Mouse (Mus musculus) stomach, postnatal 0 days (tissue): ENCODE data around the gene Vangl1. TPM values are rescaled to one million over a fixed set of nuclear protein-coding genes. Genes with fewer than 3 reads are reported as not detected.
"Not testable (repeated sequence)": the region's sequence is repeated elsewhere in the genome, so short reads cannot be mapped to it uniquely, and the experiment has no call there.

Experiments used
- ATAC-seq: fragments of 200-750 bp; cut with Nextera tagmentation; 2 replicates; pipeline ENCODE4 v1.8.0; 2017; ENCODE audit not compliant: low FRiP score, low TSS enrichment
- DNase-seq: peaks from one replicate; pipeline ENCODE4 v3.0.0-alpha.2; 2016; ENCODE audit warnings: low spot score
- H3K27ac ChIP-seq: fragments of 300-500 bp; sonication (generic); replicated peaks from 2 replicates; pipeline ENCODE4 v1.5.1; 2014; ENCODE audit warnings: mild to moderate bottlenecking, control low read depth
- H3K27me3 ChIP-seq: fragments of 300-500 bp; sonication (generic); 2 replicates; pipeline ENCODE4 v1.6.1; 2014; ENCODE audit warnings: low read length; ENCODE audit not compliant: control insufficient read depth, insufficient read depth
- H3K36me3 ChIP-seq: fragments of 300-500 bp; sonication (generic); 2 replicates; pipeline ENCODE4 v1.6.1; 2014; ENCODE audit warnings: low read length, mixed read lengths; ENCODE audit not compliant: control insufficient read depth, insufficient read depth
- H3K4me1 ChIP-seq: fragments of 300-500 bp; sonication (generic); replicated peaks from 2 replicates; pipeline ENCODE4 v1.6.1; 2014; ENCODE audit warnings: antibody characterized with exemption; ENCODE audit not compliant: control insufficient read depth, insufficient read depth
- H3K4me2 ChIP-seq: fragments of 300-500 bp; sonication (generic); replicated peaks from 2 replicates; pipeline ENCODE4 v1.6.1; 2014; ENCODE audit warnings: low read depth, mild to moderate bottlenecking, control low read depth, moderate library complexity
- H3K4me3 ChIP-seq: fragments of 300-500 bp; sonication (generic); 2 replicates; pipeline ENCODE4 v1.5.1; 2014; ENCODE audit warnings: low read depth, low read length, control low read depth
- H3K9ac ChIP-seq: fragments of 300-500 bp; sonication (generic); 2 replicates; pipeline ENCODE4 v1.6.1; 2014; ENCODE audit warnings: mild to moderate bottlenecking, low read length, control low read depth, mixed read lengths
- H3K9me3 ChIP-seq: fragments of 300-500 bp; sonication (generic); 2 replicates; pipeline ENCODE4 v1.6.1; 2016; ENCODE audit warnings: low read length; ENCODE audit not compliant: control insufficient read depth
- CTCF ChIP-seq: IDR thresholded peaks from 2 replicates; pipeline ENCODE4 v1.5.1; 2016; ENCODE audit warnings: antibody characterized with exemption, low read depth, mild to moderate bottlenecking, moderate library complexity
- EP300 ChIP-seq: optimal IDR thresholded peaks from 2 replicates; pipeline ENCODE3; 2016; ENCODE audit warnings: antibody characterized with exemption
- WGBS: fragments of 180-500 bp; shearing (Covaris S2); extraction: QIAGEN DNeasy Blood & Tissue Kit; methylation state at CpG from one replicate; pipeline ENCODE4 v1.1.7; 2014; 5-methylcytosine and 5-hydroxymethylcytosine counted together
- polyA plus RNA-seq: library from polyadenylated mRNA; unstranded; fragments of >200 nt; fragmentation: Nextera tagmentation; extraction: Ambion mirVana; gene quantifications from 2 replicates; pipeline ENCODE4 v1.2.1, GENCODE M21; 2015

Gene Vangl1
- polyA plus RNA-seq, 1 experiment from 2014 or later, result 14.1 TPM

DNA sequence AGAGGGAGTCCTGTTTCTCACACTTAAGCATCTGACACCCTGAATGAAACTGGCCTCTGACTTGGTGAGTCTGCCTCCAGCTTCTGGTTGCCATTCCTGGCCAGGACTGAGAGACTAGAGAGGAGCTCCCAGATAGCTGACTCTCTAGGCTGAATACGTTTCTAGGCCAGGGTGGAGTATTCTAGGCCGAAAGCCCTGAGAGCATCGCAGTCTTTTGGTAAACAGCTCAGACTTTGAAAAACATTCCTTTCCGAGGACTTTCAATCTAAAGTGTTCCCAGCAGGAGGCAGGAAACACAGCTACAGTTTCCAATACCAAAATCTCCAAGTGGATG, 38.2 kb downstream of the Vangl1 start:
- Histone ChIP-seq H3K9me3 (no peaks in the 10 kb centered on the region), H3K9ac (no peak overlapping the region), H3K4me1 (peaks cover 17% of the 10 kb centered on the region), H3K4me3 (no peak overlapping the region), H3K36me3 (peaks cover 14% of the 10 kb centered on the region; the same call in 1 of the 2 replicates), H3K27ac (0 out of 2 replicates have a peak overlapping the region, but pooled peaks have one; percentile 18), H3K4me2 (no peak overlapping the region), H3K27me3 (no peaks in the 10 kb centered on the region)
- ATAC-seq (no peak), DNase-seq (no peak)
- WGBS, result 59% methylated on average over 4 of the region's 4 CpGs
- TF ChIP-seq EP300, result no peak
- 0 out of 2 replicates have a peak, but pooled peaks have one; percentile 9 for TF ChIP-seq CTCF

DNA sequence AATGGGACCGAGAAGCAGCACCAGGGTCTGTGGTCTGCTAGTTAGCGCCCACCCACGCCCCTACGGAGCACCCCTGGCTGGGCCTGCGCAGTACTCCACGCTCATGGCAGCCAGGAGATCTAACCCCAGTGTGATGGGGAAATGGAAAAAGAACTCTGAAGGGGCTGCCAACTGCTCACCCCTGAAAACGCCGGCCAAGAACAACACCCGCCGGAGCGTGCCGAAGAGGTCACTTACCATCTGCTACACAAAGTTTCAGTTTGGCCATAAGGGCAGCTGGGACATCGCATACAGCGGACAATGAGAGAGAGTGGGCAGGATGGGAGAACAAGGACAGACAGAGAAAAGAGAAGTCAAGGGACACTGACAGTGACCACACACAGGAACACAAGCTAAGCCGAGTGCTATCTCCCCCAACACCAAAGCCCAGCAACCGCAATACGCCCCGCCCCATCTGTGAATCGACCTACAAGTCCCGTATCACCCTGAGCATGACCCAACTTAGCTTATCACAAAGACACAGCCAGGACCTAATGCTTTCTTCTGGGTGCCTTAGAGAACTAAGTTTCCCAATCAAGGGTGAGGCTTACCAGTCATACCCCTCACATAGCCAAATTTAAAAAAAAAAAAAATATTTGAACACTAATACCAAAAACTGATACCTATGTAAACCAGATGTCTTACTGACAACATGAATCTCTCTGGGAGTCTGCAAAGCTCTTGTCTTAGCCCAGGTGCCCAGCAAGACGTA, 38.8 kb downstream of the Vangl1 start:
- no peak overlapping the region for H3K4me2 ChIP-seq
- H3K27ac ChIP-seq, result 0 out of 2 replicates have a peak overlapping the region, but pooled peaks have one; percentile 18
- peaks cover 14% of the 10 kb centered on the region; the same call in 1 of the 2 replicates for H3K36me3 ChIP-seq
- H3K4me3 ChIP-seq, result no peak overlapping the region
- ATAC-seq (no peak), DNase-seq (no peak)
- peaks cover 14% of the 10 kb centered on the region for H3K4me1 ChIP-seq
- H3K27me3 ChIP-seq, result no peaks in the 10 kb centered on the region
- H3K9me3 ChIP-seq, result no peaks in the 10 kb centered on the region
- H3K9ac ChIP-seq, result no peak overlapping the region
- WGBS, result 83% methylated on average over 21 of the region's 21 CpGs
- TF ChIP-seq EP300 (no peak), CTCF (no peak)

DNA sequence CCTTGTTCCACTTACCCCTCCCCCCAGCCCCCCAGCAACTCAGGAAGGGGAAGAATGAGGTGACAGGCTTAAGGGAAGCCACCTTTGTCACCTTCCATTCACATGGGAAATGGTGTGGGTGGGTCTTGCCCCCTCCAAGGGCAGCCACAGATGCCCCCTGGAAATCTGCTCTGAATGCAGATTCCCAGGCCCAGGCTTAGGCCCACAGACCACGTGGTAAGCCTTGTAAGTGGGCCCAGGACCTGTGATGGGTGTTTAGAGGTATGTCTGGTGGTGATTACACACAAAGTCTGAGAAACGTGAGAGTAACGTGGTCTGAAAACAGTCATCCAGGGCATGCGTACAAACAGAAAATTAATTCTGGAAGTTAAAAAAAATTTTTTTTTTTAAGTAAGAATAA, 39.6 kb downstream of the Vangl1 start:
- no peak for DNase-seq
- peaks cover 14% of the 10 kb centered on the region; the same call in 1 of the 2 replicates for H3K36me3 ChIP-seq
- TF ChIP-seq EP300, result no peak
- TF ChIP-seq CTCF, result no peak
- H3K9me3 ChIP-seq, result no peaks in the 10 kb centered on the region
- WGBS, result 75% methylated on average over 4 of the region's 4 CpGs
- peaks cover 10% of the 10 kb centered on the region for H3K4me1 ChIP-seq
- no peak for ATAC-seq
- no peak overlapping the region for H3K4me3 ChIP-seq
- no peak overlapping the region for H3K4me2 ChIP-seq
- no peak overlapping the region for H3K9ac ChIP-seq
- no peaks in the 10 kb centered on the region for H3K27me3 ChIP-seq
- no peak overlapping the region for H3K27ac ChIP-seq

DNA sequence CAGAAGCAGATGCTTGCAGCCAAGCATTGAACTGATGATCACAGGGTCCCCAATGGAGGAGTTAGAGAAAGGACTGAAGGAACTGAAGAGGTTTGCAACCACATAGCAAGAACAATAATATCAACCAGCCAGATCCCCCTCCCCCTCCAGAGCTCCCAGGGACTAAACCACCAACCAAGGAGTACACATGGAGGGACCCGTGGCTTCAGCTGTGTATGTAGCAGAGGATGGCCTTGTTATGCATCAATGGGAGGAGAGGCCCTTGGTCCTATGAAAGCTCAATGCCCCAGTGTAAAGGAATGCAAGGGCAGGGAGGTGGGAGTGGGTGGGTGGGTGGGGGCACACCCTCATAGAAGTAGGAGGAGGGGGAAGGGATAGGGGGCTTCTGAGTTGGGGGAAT, 40.6 kb downstream of the Vangl1 start:
- H3K9ac ChIP-seq, DNase-seq, H3K27ac ChIP-seq, H3K4me2 ChIP-seq, H3K4me1 ChIP-seq, H3K4me3 ChIP-seq, H3K27me3 ChIP-seq, ATAC-seq, H3K9me3 ChIP-seq: not testable (repeated sequence)
- 83% methylated on average over 1 of the region's 1 CpGs for WGBS
- peaks cover 14% of the 10 kb centered on the region; the same call in 1 of the 2 replicates for H3K36me3 ChIP-seq

DNA sequence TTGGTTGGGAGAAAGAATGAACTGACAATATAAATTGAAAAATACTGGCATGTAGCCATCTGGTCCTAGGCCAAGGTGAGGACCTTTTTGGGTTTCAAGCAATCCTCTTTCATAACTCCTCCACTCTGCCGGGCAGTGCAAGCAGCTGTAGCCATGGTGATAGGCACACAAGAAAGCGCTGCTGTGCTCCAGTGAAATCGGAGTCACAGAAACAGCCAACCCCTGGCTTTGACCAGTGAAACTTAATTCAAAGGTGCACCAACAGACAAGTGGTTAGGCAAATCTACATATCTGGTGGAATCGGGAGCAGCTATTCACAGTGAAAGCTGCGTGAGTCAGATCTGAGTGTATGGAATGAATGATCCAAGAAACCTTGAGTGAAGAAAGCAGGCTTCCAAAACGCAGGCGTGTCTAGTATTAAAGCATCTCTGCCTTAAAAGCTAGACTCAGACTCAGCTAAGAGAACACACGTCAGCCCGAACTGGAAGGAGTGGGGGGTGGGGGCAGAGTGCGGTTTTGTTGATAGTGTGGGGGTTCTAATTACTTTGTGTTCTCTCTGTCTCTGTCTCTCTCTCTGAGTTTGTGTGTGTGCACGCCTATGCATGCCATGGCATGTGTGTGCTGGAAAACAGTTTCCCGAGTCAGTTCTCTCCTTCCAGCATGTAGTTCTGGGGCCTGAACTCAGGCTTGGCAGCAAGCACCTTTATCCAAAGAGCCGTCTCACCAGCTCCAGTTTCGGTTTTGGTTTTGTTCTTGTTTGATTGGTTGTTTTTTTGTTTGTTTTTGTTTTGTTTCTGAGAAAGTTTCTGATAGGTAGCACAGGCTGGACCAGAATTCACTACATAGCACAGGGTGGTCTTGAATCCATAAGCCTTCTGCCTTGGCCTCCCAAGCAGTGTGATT, 44.8 kb downstream of the Vangl1 start:
- H3K4me3 ChIP-seq, result no peak overlapping the region
- no peaks in the 10 kb centered on the region for H3K27me3 ChIP-seq
- H3K4me1 ChIP-seq, result peaks cover 9% of the 10 kb centered on the region; the same call in 1 of the 2 replicates
- peaks cover 15% of the 10 kb centered on the region for H3K36me3 ChIP-seq
- 33% methylated on average over 14 of the region's 14 CpGs for WGBS
- peak overlapping the region; percentile 75 for H3K27ac ChIP-seq
- DNase-seq (peak; percentile 51), ATAC-seq (peak; percentile 75)
- H3K9me3 ChIP-seq, result no peaks in the 10 kb centered on the region
- no peak for TF ChIP-seq CTCF
- TF ChIP-seq EP300, result no peak
- H3K4me2 ChIP-seq, result no peak overlapping the region
- no peak overlapping the region for H3K9ac ChIP-seq
